Mouse (Mus musculus) cerebellum, adult 2 months (tissue): ENCODE measurements at regions not wholly inside any gene's neighbourhood (a gene's known extent, or its start where the extent isn't known, plus 50 kb on each side); places are given as distances from the start of the nearest gene placed in this dataset.

Source experiments
- DNase-seq, 2 experiments: peaks; one replicate each; pipeline ENCODE4 v3.0.0; 2021
- H3K27ac ChIP-seq: fragments of 200-500 bp; 2 replicates; pipeline ENCODE4 v1.5.1; 2012; ENCODE audit warnings: low read length, control low read depth, inconsistent platforms; ENCODE audit not compliant: insufficient read depth
- H3K27me3 ChIP-seq: fragments of 200-500 bp; 2 replicates; pipeline ENCODE4 v1.6.1; 2012; ENCODE audit warnings: inconsistent platforms, mild to moderate bottlenecking, low read length, moderate library complexity; ENCODE audit not compliant: control insufficient read depth, insufficient read depth
- H3K4me1 ChIP-seq: fragments of 200-500 bp; 2 replicates; pipeline ENCODE4 v1.6.1; 2011; ENCODE audit warnings: low read length; ENCODE audit not compliant: control insufficient read depth, insufficient read depth
- H3K4me3 ChIP-seq: fragments of 200-500 bp; replicated peaks from 2 replicates; pipeline ENCODE3; 2011; ENCODE audit warnings: mild to moderate bottlenecking, low read depth, low read length, control low read depth; ENCODE audit not compliant: insufficient read depth
- CTCF ChIP-seq: fragments of 200-500 bp; IDR thresholded peaks from 2 replicates; pipeline ENCODE4 v1.5.1; 2011; ENCODE audit warnings: low read depth, mild to moderate bottlenecking, control low read depth, low read length, moderate library complexity, borderline replicate concordance; ENCODE audit not compliant: insufficient read depth
- POLR2A ChIP-seq: fragments of 200-500 bp; IDR thresholded peaks from 2 replicates; pipeline ENCODE4 v1.6.1; 2011; ENCODE audit warnings: low read length, control low read depth, borderline replicate concordance; ENCODE audit not compliant: insufficient read depth
- WGBS: fragments of 180-500 bp; shearing (Covaris S2); methylation state at CpG from one replicate; pipeline ENCODE4 v1.1.7; 2018; 5-methylcytosine and 5-hydroxymethylcytosine counted together

DNA sequence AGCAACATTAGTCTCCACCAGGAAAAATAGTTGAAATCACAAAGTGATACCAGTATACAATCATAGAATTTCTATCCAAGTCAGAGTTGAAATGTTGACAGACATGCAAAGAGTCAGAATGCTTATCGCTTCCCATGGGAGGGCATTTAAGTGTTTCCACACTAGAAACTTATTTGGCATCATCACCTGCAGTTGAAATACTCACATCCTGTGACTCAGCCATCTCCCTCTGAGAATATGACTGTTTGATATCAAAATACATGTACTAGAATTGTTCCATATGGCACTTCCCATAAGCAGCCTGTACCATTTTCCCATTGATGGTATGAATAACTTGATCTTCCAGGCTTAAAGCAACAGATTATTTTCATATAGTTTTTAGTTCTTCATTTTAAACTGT, 2314.1 kb upstream of the Gm7489 start:
- H3K27me3 ChIP-seq = no peaks in the 10 kb centered on the region
- no peak overlapping the region for H3K4me3 ChIP-seq
- H3K27ac ChIP-seq = no peak overlapping the region
- 98% methylated on average over 1 of the region's 1 CpGs for WGBS
- H3K4me1 ChIP-seq = no peaks in the 10 kb centered on the region
- no peak for DNase-seq
- TF ChIP-seq CTCF = no peak
- no peak for TF ChIP-seq POLR2A

DNA sequence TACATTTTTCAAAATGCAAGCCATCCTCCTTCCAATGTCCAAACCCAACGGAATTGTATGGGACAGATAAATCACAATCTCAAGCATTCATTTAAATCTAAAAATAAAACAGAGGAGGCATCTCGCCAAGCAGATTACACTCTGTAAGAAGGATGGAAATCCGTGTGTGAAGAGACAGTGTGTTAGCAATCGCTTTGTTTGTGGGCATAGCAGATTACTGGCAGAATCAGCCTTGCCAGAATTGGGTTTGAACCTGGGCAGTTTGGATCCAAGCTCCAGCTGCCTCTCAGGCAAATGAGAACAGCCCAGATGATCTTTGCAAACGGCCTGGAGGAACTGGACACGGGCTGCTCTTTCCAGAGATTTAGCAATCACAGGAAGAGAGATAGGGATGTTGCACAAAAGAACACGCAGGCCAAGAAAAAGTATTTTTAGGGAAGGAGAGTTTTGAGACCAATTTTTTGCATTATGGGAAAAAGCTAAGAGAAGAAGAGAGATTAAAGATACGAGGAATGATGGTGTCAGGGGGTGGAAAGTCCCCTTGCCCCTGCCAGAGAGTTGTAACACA, 2310.1 kb upstream of the Gm7489 start:
- 65% methylated on average over 8 of the region's 8 CpGs for WGBS
- Histone ChIP-seq H3K4me1 (no peaks in the 10 kb centered on the region), H3K27ac (no peak overlapping the region), H3K27me3 (no peaks in the 10 kb centered on the region), H3K4me3 (no peak overlapping the region)
- DNase-seq = no peak
- no peak for TF ChIP-seq POLR2A
- TF ChIP-seq CTCF = no peak

DNA sequence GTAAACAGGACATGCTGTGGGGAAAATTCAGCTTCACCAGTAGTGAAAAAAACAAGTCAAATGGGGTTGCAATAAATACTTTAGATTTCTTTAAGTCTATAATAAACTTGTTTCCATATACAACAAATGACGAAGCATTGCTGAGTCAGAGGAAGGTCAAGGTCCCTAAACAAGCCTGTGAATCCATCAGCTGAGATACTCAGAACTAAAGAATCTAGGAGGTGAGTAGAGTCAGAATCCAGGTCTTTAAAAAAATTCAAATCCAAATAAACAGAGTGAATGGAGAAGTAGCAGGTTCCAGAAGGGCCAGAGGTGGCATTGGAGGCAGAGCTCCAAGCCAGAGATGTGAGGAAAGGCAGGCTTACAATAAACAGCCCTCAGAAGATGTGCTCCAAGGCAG, 2301.1 kb upstream of the Gm7489 start:
- Histone ChIP-seq H3K27me3 (no peaks in the 10 kb centered on the region), H3K27ac (no peak overlapping the region), H3K4me3 (no peak overlapping the region), H3K4me1 (no peaks in the 10 kb centered on the region; the same call in 1 of the 2 replicates)
- no peak for DNase-seq
- WGBS = 82% methylated on average over 1 of the region's 1 CpGs
- TF ChIP-seq CTCF = no peak
- no peak for TF ChIP-seq POLR2A

DNA sequence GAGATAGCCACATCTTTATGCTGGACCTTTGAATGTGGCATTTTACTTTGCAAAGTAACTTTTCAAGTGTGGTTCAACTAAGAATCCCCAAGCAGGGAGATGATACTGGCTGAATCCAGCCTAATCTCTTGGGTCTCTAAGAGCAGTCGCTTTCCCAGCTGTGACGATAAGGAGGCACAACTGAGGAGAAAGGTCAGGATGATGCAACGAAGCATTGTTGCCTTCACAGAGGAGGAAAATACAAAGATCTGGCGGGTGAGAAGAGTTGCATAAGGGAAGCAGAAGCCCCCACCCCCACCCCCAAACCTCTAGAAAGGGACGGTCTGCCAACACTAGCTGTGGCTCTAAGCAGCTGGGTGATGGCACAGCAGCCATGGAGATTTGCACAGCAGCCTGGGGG, 2298.6 kb upstream of the Gm7489 start:
- Histone ChIP-seq H3K4me3 (no peak overlapping the region), H3K27me3 (no peaks in the 10 kb centered on the region), H3K4me1 (no peaks in the 10 kb centered on the region; the same call in 1 of the 2 replicates), H3K27ac (no peak overlapping the region)
- WGBS = 80% methylated on average over 5 of the region's 5 CpGs
- no peak for DNase-seq
- TF ChIP-seq CTCF (no peak), POLR2A (no peak)

DNA sequence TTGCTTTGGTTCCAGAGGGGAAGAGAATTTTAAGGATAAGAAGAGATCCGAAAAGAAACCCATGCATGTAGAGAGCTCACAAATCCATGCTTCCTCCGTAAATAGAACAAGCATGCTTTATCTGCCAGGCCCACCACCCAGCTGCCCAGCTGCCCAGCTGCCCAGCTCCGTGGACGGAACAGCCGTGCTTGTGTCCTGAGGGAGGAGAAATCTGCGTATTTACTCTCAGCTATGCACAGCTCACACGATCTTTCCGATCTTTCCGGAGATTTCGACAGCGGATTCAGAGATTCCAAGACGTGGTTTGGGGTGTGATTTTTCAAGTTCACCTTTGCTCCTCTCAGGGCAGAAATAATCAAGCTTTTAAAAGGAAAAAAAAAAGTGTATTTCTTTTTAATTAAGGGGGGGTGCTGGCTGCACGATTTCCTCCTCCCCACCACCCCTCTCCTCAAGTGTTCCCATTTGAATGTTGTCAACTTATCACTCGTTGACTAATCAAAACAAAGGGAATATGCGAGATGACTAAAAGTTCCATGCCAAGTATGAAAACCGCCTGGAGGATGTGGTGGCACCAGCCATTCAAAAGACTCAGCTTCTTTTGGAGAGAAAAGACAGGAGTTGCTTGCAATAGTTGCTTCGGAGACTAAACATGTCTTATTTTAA, 2293.2 kb upstream of the Gm7489 start:
- TF ChIP-seq CTCF (no peak), POLR2A (no peak)
- Histone ChIP-seq H3K4me1 (no peaks in the 10 kb centered on the region), H3K27me3 (no peaks in the 10 kb centered on the region), H3K27ac (no peak overlapping the region), H3K4me3 (no peak overlapping the region)
- DNase-seq = no peak
- WGBS = 8% methylated on average over 17 of the region's 17 CpGs

DNA sequence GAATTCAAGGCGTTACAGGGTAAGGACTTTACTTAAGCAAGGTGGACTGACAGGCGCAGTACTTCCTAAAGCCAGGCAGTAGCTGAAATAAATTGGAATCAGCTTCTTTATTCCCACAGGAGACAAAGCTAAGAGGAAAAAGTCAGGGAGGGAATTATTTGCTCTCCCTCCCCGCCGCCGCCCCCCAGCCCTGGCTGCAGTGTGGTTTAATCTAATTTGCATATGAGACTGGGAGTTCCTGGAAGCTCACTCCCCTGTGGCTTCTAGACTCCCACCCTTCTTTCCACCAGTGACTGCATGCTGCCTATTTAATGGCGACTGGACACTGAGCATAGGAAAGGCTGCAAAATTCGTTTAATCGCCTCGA, 2292.7 kb upstream of the Gm7489 start:
- TF ChIP-seq CTCF = no peak
- no peak for TF ChIP-seq POLR2A
- WGBS = 16% methylated on average over 9 of the region's 9 CpGs
- no peak for DNase-seq
- no peak overlapping the region for H3K4me3 ChIP-seq
- H3K27ac ChIP-seq = no peak overlapping the region
- H3K27me3 ChIP-seq = no peaks in the 10 kb centered on the region
- H3K4me1 ChIP-seq = no peaks in the 10 kb centered on the region

DNA sequence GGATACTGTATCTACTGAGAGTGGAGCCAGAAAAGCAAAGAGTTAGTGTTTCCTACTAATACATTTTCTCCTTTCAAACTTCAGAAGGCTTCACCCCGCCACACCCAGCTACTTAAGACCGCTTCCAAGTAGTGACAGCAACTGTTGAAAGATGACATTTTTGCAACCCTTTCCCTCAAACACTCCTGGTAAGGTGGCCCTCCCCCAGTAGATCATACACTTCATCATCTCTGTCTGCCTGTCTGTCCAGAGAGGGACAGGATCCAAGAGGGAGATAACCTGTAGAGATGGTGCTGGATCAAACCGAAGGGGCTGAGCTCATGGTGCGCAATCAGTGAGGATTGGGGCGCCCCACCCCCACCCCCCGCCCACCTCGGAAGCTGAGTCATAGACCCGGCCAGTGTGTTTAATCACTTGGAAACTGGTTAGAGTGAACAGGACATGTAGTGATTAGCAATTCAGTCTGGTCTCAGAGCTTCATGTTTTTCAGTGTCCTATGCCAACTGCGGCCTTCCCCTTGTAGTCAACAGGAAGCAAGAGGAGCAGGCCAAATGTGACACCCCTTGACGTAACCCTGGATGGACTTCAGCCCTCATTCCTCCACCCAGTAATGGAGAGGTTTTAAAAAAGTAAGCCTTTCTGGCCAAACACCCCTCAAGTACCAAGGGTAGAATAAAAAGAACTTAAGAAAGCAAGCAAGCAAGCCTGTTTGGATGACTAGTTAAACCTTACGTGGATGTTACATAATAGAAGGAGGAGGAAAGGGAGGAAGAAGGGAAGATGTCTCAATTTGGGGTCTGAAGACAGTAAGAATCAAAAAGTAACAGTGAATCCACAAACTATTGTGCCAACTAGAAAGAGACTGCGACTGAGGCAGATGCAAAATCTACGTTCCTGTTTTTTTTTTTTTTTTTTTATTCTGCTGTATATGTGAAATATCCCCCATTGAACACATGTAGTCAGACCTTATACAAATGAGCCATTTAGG, 2291.9 kb upstream of the Gm7489 start:
- no peaks in the 10 kb centered on the region for H3K4me1 ChIP-seq
- H3K4me3 ChIP-seq = no peak overlapping the region
- DNase-seq = no peak
- H3K27me3 ChIP-seq = no peaks in the 10 kb centered on the region
- 53% methylated on average over 13 of the region's 13 CpGs for WGBS
- no peak overlapping the region for H3K27ac ChIP-seq
- no peak for TF ChIP-seq POLR2A
- no peak for TF ChIP-seq CTCF

DNA sequence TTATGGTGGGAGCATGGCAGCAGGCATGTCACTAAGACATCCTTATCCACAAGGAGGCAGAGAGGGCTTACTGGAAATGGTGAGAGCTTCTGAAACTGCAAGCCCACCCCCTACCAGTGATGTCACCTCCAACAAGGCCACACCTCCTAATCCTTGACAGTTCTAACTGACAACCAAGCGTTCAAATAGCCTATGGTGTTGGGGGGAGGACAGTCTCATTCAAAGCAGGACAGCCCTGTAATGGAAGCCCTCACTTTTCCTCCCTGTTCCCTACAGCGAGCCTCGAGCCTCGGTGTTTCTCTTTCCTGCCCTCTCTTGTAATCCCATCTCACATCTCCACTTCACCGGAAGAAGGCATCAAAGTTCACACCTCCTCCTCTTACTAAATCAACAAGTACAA, 2290.6 kb upstream of the Gm7489 start:
- H3K27me3 ChIP-seq = no peaks in the 10 kb centered on the region
- no peaks in the 10 kb centered on the region for H3K4me1 ChIP-seq
- no peak for TF ChIP-seq POLR2A
- TF ChIP-seq CTCF = no peak
- no peak for DNase-seq
- no peak overlapping the region for H3K4me3 ChIP-seq
- no peak overlapping the region for H3K27ac ChIP-seq
- WGBS = 91% methylated on average over 5 of the region's 5 CpGs
